ENCODE assay signal across 21 mouse cellular contexts in genomic region chr15:79510425-79510824, GRCm38 (mm10). TPM values are rescaled to one million over a fixed set of nuclear protein-coding genes. Genes with fewer than 3 reads are reported as not detected.
"Had no signal": no experiment of that assay in that cellular context is flagged by ENCODE, and none has a peak within 500 bp of the region (broad histone marks: within the 10 kb centered on the region; RNA-seq: fewer than 3 reads in every experiment).

No protein-coding gene starts in this region.

- H3K36me3 ChIP-seq: limb, embryonic 15.5 days; liver, embryonic 12.5 days; midbrain, embryonic 10.5 days; neural tube, embryonic 12.5 days had no signal

- H3K9ac ChIP-seq: limb, embryonic 15.5 days; liver, embryonic 12.5 days; lung, embryonic 14.5 days; neural tube, embryonic 12.5 days had no signal

- ATAC-seq: liver, embryonic 12.5 days had no signal

- H3K27ac ChIP-seq: kidney, postnatal 0 days; limb, embryonic 15.5 days; liver, embryonic 12.5 days; midbrain, embryonic 10.5 days; neural tube, embryonic 12.5 days had no signal

- H3K4me2 ChIP-seq: liver, embryonic 12.5 days; lung, embryonic 14.5 days had no signal

- H3K4me3 ChIP-seq: limb, embryonic 15.5 days; liver, embryonic 12.5 days; neural tube, embryonic 12.5 days had no signal

- H3K9me3 ChIP-seq: limb, embryonic 15.5 days; liver, embryonic 12.5 days; midbrain, embryonic 10.5 days; neural tube, embryonic 12.5 days had no signal

- DNase-seq: kidney, adult 11 months; kidney, adult 9 months; kidney, postnatal 36 days; left cerebral cortex, postnatal 4 days; lung, embryonic 14.5 days; lung, postnatal 10 days; lung, postnatal 4 days; midbrain, embryonic 14.5 days; retina, postnatal 1 day; thymus, adult 18-20 months; thymus, postnatal 25 days had no signal

RNA-seq across cellular contexts. Expression of gene Kcnj4, which starts 5.4 kb away (rescaled TPM):
- total RNA-seq: megakaryocyte, adult 5-6 weeks; neutrophil, adult 5-6 weeks had no signal
- polyA plus RNA-seq: limb, embryonic 15.5 days; liver, embryonic 12.5 days; liver, embryonic 16.5 days; lung, embryonic 14.5 days; midbrain, embryonic 14.5 days; neural tube, embryonic 12.5 days; small intestine, adult 2 months; stomach, embryonic 16.5 days had no signal

RNA-seq across cellular contexts. Expression of gene Kdelr3, which starts 5.8 kb away (rescaled TPM):
- total RNA-seq: megakaryocyte, adult 5-6 weeks; neutrophil, adult 5-6 weeks had no signal
